Mouse (Mus musculus): ENCODE data around the gene Ptch1.

GRCm38 (mm10) chr13:63544119-63544966 lies 29.1 kb downstream of the Ptch1 start:
- TF ChIP-seq USF1 (IDR thresholded peaks at IDR 0.05; ENCODE audit: low read depth, low read length) (no peak), GABPA (IDR thresholded peaks at IDR 0.05; ENCODE audit: low read depth, low read length) (no peak), MYC (IDR thresholded peaks at IDR 0.05; ENCODE audit: low read depth, low read length) (no peak)
